Mouse (Mus musculus) midbrain, embryonic 15.5 days (tissue): ENCODE measurements around the gene Trim50. TPM values are rescaled to one million over a fixed set of nuclear protein-coding genes. Genes with fewer than 3 reads are reported as not detected.

Experiments
- ATAC-seq: fragments of 200-750 bp; cut with Nextera tagmentation; replicated peaks from 2 replicates; pipeline ENCODE4 v1.8.0; 2017; ENCODE audit warnings: moderate TSS enrichment
- H3K27ac ChIP-seq: fragments of 300-500 bp; sonication (generic); 2 replicates; pipeline ENCODE4 v1.5.1; 2015; ENCODE audit warnings: mild to moderate bottlenecking, inconsistent platforms
- H3K27me3 ChIP-seq: fragments of 300-500 bp; sonication (generic); replicated peaks from 2 replicates; pipeline ENCODE4 v1.6.1; 2015; ENCODE audit warnings: inconsistent platforms
- H3K36me3 ChIP-seq: fragments of 300-500 bp; sonication (generic); replicated peaks from 2 replicates; pipeline ENCODE4 v1.6.1; 2015; ENCODE audit warnings: inconsistent platforms
- H3K4me1 ChIP-seq: fragments of 300-500 bp; sonication (generic); 2 replicates; pipeline ENCODE4 v1.6.1; 2015; ENCODE audit warnings: inconsistent platforms
- H3K4me2 ChIP-seq: fragments of 300-500 bp; sonication (generic); 2 replicates; pipeline ENCODE4 v1.6.1; 2015; ENCODE audit warnings: inconsistent platforms, mild to moderate bottlenecking, moderate library complexity
- H3K4me3 ChIP-seq: fragments of 300-500 bp; sonication (generic); 2 replicates; pipeline ENCODE4 v1.5.1; 2015; ENCODE audit warnings: mild to moderate bottlenecking, inconsistent platforms
- H3K9ac ChIP-seq: fragments of 300-500 bp; sonication (generic); 2 replicates; pipeline ENCODE4 v1.6.1; 2015; ENCODE audit warnings: mild to moderate bottlenecking, inconsistent platforms
- H3K9me3 ChIP-seq: fragments of 300-500 bp; sonication (generic); 2 replicates; pipeline ENCODE4 v1.6.1; 2016; ENCODE audit warnings: inconsistent platforms
- WGBS: fragments of 180-500 bp; shearing (Covaris S2); methylation state at CpG from one replicate; pipeline ENCODE4 v1.1.7; 2015; ENCODE audit warnings: mixed read lengths; 5-methylcytosine and 5-hydroxymethylcytosine counted together
- polyA plus RNA-seq: library from polyadenylated mRNA; unstranded; fragments of >200 nt; fragmentation: Nextera tagmentation; extraction: Ambion mirVana; gene quantifications from 2 replicates; pipeline ENCODE4 v1.2.1, GENCODE M21; 2015

The Trim50 gene
- polyA plus RNA-seq, 1 experiment from 2014 or later = not detected

DNA sequence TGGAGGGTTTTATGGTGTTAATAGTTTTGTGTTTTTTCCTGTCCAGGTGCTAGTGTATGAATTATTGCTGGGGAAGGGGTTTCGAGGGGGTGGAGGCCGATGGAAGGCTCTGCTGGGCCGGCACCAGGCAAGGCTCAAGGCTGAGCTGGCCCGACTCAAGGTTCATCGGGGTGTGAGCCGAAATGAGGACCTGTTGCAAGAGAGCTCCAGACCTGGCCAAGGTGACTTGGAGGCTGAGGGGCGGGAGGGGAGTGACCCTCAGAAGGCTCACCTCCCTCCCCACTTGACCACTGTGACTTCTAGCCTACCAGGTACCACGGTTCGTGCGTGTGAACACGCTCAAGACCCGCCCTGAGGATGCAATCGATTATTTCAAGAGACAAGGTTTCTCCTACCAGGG, 18.1 kb downstream of the Trim50 start:
- Histone ChIP-seq H3K4me3 (no peak overlapping the region), H3K9me3 (no peaks in the 10 kb centered on the region), H3K36me3 (peaks cover 38% of the 10 kb centered on the region), H3K4me2 (peak overlapping the region; percentile 86), H3K9ac (no peak overlapping the region), H3K4me1 (peaks cover 18% of the 10 kb centered on the region), H3K27ac (no peak overlapping the region), H3K27me3 (no peaks in the 10 kb centered on the region)
- no peak for ATAC-seq
- 98% methylated on average over 13 of the region's 13 CpGs for WGBS

DNA sequence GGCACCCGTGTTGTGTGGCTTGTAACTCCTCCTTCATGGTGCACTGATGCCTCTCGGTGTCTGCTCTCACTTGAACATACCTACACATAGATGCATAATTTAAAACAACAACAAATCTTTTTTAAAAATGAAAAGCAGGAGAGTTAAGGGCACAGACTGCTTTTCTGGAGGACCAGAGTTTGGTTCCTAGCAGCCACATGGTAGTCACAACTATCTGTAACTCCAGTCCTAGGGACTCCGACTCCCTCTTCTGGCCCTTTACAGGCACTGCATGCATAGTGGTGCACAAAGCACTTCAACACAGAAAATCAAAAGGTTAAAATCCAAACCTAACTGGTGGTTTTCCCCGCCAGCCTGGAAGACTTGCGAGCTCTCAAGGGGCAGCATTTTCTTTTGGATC, 20.5 kb downstream of the Trim50 start:
- no peaks in the 10 kb centered on the region for H3K27me3 ChIP-seq
- ATAC-seq = no peak
- H3K4me2 ChIP-seq = no peak overlapping the region
- no peak overlapping the region for H3K4me3 ChIP-seq
- no peak overlapping the region for H3K27ac ChIP-seq
- H3K9ac ChIP-seq = no peak overlapping the region
- peaks cover 18% of the 10 kb centered on the region for H3K4me1 ChIP-seq
- no peaks in the 10 kb centered on the region for H3K9me3 ChIP-seq
- 97% methylated on average over 5 of the region's 5 CpGs for WGBS
- peaks cover 53% of the 10 kb centered on the region for H3K36me3 ChIP-seq

DNA sequence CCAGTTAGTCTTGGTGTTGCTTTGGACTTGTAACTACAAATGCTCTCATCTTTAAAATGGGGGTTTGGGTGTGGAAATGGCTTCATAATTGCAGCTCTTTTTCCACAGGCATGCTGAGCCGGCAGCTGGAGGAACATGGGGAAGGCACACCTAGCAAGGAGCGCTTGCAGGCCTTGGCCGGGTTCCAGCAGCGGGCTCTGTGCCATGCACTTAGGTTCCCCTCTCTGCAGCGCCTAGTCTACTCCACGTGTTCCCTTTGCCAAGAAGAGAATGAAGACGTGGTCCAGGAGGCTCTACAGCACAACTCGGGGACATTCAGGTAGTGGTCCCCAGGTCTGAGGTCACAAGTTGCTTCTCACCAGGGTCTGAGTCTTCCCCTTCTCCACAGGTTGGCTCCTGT, 22.1 kb downstream of the Trim50 start:
- no peaks in the 10 kb centered on the region for H3K27me3 ChIP-seq
- peaks cover 11% of the 10 kb centered on the region for H3K4me1 ChIP-seq
- H3K4me2 ChIP-seq = no peak overlapping the region
- no peaks in the 10 kb centered on the region for H3K9me3 ChIP-seq
- peaks cover 65% of the 10 kb centered on the region for H3K36me3 ChIP-seq
- no peak for ATAC-seq
- no peak overlapping the region for H3K9ac ChIP-seq
- H3K27ac ChIP-seq = no peak overlapping the region
- H3K4me3 ChIP-seq = no peak overlapping the region
- WGBS = 82% methylated on average over 8 of the region's 8 CpGs

DNA sequence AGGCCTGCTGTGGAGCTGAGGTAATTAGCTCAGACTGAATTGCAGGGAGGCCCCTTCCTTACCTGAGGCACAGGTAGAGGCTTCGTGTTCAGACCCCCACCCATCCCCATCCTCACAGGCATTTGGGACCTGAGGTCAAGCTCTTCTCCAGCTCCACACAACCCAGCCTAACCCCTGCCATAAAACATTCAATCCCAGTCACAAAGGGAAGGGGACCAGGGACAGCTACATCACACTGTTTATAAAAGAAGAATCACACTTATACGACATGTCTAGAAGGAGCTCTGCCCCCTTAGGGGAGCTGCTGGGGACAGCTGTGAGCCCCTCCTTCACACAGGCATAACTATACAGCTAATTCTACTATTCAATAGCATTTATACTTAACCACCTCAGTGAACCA, 23.2 kb downstream of the Trim50 start:
- H3K36me3 ChIP-seq = peaks cover 75% of the 10 kb centered on the region
- ATAC-seq = no peak
- H3K4me2 ChIP-seq = no peak overlapping the region
- no peak overlapping the region for H3K27ac ChIP-seq
- 54% methylated on average over 2 of the region's 2 CpGs for WGBS
- no peak overlapping the region for H3K9ac ChIP-seq
- no peaks in the 10 kb centered on the region for H3K9me3 ChIP-seq
- peaks cover under 1% of the 10 kb centered on the region; the same call in 1 of the 2 replicates for H3K4me1 ChIP-seq
- no peak overlapping the region for H3K4me3 ChIP-seq
- H3K27me3 ChIP-seq = no peaks in the 10 kb centered on the region

DNA sequence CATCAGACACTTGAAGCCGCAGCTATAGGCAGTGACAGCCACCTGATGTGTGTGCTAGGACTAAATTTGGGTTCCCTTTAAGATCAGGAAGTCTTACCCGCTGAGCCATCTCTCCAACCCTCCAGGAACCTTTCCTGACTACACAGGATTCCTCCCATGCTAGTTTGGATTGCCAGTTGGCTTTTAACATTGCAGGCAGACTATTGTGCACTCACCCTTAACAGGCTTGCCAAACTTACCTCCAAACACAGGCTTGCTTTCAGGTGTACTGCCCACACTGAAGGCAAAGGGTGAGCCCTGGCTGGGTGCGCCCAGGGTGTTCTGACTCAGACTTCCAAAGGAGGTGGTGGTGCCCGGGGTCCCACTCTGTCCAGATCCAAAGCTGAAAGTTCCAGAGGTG, 27.6 kb downstream of the Trim50 start:
- 95% methylated on average over 4 of the region's 4 CpGs for WGBS

DNA sequence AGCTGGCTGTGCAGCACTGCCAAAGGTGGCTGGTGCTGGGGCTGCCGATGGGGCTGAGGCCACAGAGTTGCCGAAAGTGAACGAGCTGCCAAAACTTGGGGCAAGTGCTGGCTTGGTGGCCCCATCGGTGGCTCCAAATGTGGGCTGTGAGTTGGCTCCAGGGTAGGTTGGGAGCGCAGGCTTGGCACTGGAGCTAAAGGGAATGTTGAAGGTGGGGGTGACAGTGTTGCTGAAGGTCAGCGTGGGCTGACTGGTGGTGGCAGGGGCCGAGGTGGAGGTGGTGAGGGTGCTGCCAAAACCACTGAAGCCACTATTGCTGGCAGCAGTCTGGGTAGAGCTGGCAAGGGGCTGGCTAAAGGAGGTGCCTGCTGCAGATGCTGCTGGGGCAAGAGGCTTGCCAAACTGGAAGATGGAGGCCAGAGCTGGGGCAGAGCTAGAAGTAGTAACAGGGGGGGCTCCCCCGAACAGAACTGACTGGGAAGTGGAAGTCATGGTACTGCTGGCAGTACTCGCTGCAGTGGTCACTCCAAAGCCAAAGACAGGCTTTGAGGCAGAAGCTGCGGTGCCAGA, 28.3 kb downstream of the Trim50 start:
- Histone ChIP-seq H3K4me2 (no peak overlapping the region), H3K27ac (no peak overlapping the region), H3K9ac (no peak overlapping the region), H3K4me3 (no peak overlapping the region), H3K36me3 (peaks cover 77% of the 10 kb centered on the region), H3K4me1 (no peaks in the 10 kb centered on the region), H3K27me3 (no peaks in the 10 kb centered on the region), H3K9me3 (no peaks in the 10 kb centered on the region)
- ATAC-seq = no peak
- WGBS = 94% methylated on average over 10 of the region's 10 CpGs

More for the DNA sequence above, 27.6 kb downstream of the Trim50 start:
- peaks cover 82% of the 10 kb centered on the region for H3K36me3 ChIP-seq
- H3K4me1 ChIP-seq = no peaks in the 10 kb centered on the region
- H3K27me3 ChIP-seq = no peaks in the 10 kb centered on the region
- H3K9me3 ChIP-seq = no peaks in the 10 kb centered on the region
- ATAC-seq = no peak
- H3K4me2 ChIP-seq = no peak overlapping the region
- no peak overlapping the region for H3K27ac ChIP-seq
- H3K9ac ChIP-seq = no peak overlapping the region
- H3K4me3 ChIP-seq = no peak overlapping the region

DNA sequence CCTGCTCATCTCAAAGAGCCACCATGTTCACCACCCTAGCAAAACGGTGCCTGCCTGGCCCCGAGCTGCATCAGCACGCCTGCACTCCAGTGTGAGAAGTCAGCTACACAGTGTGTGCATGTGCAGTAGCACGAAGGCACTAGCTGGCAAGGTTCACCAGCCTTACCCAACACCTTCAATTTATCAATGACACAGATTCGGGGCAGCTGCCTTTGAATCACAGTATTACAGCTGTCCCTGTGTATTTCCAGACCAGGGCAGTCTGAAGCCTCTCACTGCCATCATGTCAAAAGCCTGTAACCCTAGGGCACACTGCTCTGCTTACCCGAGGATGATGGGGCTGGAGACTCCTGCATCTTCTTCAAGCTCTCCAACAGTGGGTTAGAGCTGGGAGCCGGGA, 29.7 kb downstream of the Trim50 start:
- no peak for ATAC-seq
- WGBS = 90% methylated on average over 7 of the region's 7 CpGs

DNA sequence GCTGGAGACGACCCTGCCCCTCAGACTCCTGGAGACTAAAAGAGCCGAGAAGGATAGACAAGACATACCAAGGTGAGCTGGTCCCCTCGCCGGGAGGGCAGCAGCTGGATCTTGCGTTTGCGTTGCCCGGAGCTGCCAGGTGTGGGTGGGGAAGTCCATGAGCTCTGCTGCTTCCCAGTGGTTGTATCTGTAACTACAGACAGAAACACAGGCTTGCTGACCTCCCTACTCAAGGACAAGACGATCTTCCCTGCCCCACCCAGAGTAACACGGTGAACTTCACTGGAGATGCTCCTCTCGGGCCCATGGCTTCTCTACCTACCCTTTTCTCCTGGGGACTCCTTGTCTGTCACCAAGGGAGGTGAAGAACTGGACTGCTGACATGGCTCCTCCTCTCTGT, 30.7 kb downstream of the Trim50 start:
- no peak overlapping the region for H3K9ac ChIP-seq

More for the DNA sequence above, 29.7 kb downstream of the Trim50 start:
- H3K4me1 ChIP-seq = no peaks in the 10 kb centered on the region
- H3K9ac ChIP-seq = no peak overlapping the region
- H3K9me3 ChIP-seq = no peaks in the 10 kb centered on the region
- no peaks in the 10 kb centered on the region for H3K27me3 ChIP-seq
- H3K27ac ChIP-seq = no peak overlapping the region
- H3K36me3 ChIP-seq = peaks cover 86% of the 10 kb centered on the region
- no peak overlapping the region for H3K4me3 ChIP-seq
- H3K4me2 ChIP-seq = no peak overlapping the region

DNA sequence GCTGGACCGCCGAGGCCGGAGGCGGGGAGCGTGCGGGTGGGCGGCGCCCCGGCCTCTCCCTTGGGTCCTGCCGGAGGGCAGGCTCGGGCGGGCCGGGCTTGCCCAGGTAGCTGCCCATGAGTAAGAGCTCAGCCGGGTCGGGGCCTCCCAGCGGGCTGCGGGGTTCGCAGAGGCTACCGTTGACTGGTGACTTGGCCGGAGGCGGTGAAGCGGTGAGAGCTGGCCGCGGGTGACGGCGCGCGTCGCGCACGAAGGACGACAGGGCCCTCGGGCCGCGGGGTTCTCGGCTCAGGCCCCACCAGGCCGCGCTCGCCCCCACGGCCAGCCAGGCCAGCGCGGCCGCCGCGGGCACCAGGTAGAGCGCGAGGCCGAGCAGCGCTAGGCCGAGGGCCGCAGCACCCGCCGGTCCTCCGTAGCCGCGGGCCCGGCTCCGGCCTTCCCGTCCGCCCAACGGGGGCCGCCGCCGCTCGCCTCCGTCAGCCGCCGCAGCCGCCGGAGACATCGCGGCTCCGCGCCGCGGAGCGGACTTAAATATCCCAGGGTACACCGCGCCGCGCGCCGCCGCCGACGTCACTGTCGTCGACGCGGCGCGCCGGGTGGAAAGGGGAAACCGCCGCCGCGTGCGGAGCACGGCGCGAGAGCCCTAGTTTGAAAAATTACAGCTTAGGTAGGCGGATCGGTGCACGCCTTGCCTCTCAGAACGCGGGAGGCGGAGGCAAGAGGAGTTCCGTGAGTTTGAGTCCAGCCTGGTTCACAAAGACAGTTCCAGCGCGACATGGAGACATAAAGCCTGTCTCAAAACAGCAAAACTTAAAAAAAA, 41.1 kb downstream of the Trim50 start, which contains the start of gene Pom121:
Gene Pom121, minus strand, starts transcription at position 543 of the 820 bp plus-strand sequence.
- Histone ChIP-seq H3K9me3 (no peaks in the 10 kb centered on the region), H3K27ac (peak within 1 kb of the TSS; percentile 85), H3K27me3 (0 out of 2 replicates have a peak, but pooled peaks cover 3% of the 10 kb centered on the region), H3K36me3 (peaks cover 22% of the 10 kb centered on the region; the same call in 1 of the 2 replicates), H3K4me2 (peak within 1 kb of the TSS; percentile 88), H3K4me3 (peak within 1 kb of the TSS; percentile 100), H3K9ac (peak within 1 kb of the TSS; percentile 94), H3K4me1 (peaks cover 15% of the 10 kb centered on the region)
- WGBS = under 1% methylated on average over 87 of the region's 110 CpGs
- ATAC-seq = peak; percentile 91

More for the DNA sequence above, 30.7 kb downstream of the Trim50 start:
- peaks cover 83% of the 10 kb centered on the region for H3K36me3 ChIP-seq
- H3K4me1 ChIP-seq = no peaks in the 10 kb centered on the region
- no peak overlapping the region for H3K27ac ChIP-seq
- no peak overlapping the region for H3K4me2 ChIP-seq
- no peaks in the 10 kb centered on the region for H3K9me3 ChIP-seq
- no peak overlapping the region for H3K4me3 ChIP-seq
- WGBS = 88% methylated on average over 10 of the region's 10 CpGs
- no peaks in the 10 kb centered on the region for H3K27me3 ChIP-seq
- no peak for ATAC-seq

DNA sequence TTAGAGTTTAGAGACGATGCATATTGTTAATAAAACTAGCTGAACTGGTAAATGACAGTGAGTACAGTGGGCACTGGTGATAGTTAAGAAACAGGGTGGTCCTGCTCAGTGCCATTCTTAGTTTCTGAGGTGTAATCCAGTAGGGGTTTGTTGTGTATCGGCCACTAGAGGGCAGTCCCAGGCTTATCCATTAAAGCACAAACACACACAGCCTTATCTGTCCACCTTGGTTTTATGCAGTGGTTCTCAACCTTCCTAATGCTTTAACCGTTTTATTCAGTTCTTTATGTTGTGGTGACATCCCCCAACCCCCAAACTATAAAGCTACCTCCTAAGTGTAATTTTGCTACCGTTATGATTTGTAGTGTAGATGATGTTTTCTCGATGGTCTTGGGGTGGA, 42.7 kb downstream of the Trim50 start:
- Histone ChIP-seq H3K4me2 (no peak overlapping the region), H3K27ac (no peak overlapping the region), H3K4me1 (peaks cover 15% of the 10 kb centered on the region), H3K4me3 (no peak overlapping the region), H3K9ac (no peak overlapping the region), H3K36me3 (peaks cover 11% of the 10 kb centered on the region; the same call in 1 of the 2 replicates), H3K27me3 (0 out of 2 replicates have a peak, but pooled peaks cover 3% of the 10 kb centered on the region), H3K9me3 (no peaks in the 10 kb centered on the region)
- no peak for ATAC-seq
- WGBS = 43% methylated on average over 5 of the region's 5 CpGs

DNA sequence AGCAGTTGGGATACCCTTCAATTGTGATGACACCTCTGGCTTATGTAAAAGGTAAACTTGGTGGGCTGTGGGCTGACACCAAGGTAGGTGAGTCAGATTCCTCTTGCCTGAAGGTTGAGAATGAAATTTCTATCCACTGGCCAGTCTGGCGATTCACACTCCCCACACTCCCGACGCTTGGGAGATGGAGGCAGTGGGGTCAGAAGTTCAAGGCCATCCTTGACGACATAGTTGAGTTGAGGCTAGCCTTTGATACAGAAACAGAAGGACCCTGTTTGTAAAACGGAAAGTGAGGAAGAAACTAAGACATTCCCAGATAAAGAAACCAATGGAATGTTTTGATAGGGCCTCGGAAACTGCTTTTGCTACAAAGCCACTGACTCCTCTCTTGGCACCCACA, 46.3 kb downstream of the Trim50 start:
- H3K4me1 ChIP-seq = peaks cover 4% of the 10 kb centered on the region
- no peak for ATAC-seq
- 72% methylated on average over 6 of the region's 6 CpGs for WGBS

DNA sequence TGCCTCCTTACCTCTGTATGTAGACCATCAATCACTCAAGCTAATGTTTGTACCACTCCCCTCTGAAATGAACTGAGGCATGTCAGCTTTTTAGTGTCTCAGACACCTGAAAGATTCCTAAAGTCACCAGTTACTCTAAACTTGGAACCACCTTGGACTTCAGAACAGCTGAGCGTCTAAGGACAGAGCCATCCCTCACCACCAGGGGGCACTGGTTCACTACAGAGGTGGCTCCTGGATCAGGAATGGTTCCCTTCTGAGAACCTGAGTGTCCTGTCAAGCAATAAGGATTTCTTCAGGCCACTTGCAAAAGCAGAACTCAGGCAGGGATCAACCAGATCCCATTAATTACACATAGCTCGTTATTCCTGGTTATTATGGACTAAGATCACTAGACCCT, 47.1 kb downstream of the Trim50 start:
- Histone ChIP-seq H3K27ac (no peak overlapping the region), H3K36me3 (no peaks in the 10 kb centered on the region), H3K9ac (no peak overlapping the region), H3K9me3 (no peaks in the 10 kb centered on the region), H3K27me3 (0 out of 2 replicates have a peak, but pooled peaks cover 3% of the 10 kb centered on the region), H3K4me3 (no peak overlapping the region), H3K4me1 (peaks cover 5% of the 10 kb centered on the region; the same call in 1 of the 2 replicates), H3K4me2 (no peak overlapping the region)
- no peak for ATAC-seq
- WGBS = 8% methylated on average over 2 of the region's 2 CpGs

More for the DNA sequence above, 46.3 kb downstream of the Trim50 start:
- Histone ChIP-seq H3K36me3 (no peaks in the 10 kb centered on the region), H3K27ac (no peak overlapping the region), H3K27me3 (0 out of 2 replicates have a peak, but pooled peaks cover 3% of the 10 kb centered on the region), H3K9me3 (no peaks in the 10 kb centered on the region), H3K4me3 (no peak overlapping the region), H3K9ac (no peak overlapping the region), H3K4me2 (no peak overlapping the region)
